Mouse (Mus musculus): Measurements from ENCODE around the gene Ankrd35.
A peak's percentile ranks its signal among the peaks of the same experiment; 100 is the strongest.

DNA sequence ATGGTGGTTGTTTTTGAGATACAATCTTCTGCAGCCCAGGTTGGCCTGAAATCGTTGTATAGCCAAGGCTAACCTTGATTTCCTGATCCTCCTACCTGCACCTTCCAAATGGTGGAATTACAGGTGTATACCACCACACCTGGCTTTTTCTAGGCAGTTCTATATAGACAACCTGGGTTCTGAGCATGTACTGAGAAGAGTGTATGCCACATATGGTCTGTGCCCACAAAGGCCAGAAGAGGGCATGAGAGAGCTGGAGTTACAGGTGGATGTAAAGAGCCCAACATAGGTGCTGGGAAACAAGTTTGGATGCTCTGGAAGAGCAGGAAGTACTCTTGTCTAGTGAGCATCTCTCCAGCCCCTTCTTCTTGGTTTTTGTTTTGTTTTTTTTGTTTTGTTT, 2.6 kb upstream of the Ankrd35 start:
- TF ChIP-seq CTCF (IDR thresholded peaks at IDR 0.05; ENCODE audit: insufficient read depth, low read length) = 0 out of 2 replicates have a peak, but pooled peaks have one; percentile 14
- no peak for TF ChIP-seq POLR2A (IDR thresholded peaks at IDR 0.05; ENCODE audit: borderline replicate concordance, extremely low read depth, low read depth, low read length)
